Mouse (Mus musculus) thymus, postnatal 0 days (tissue): ENCODE measurements around the gene Slc4a8. TPM values are rescaled to one million over a fixed set of nuclear protein-coding genes. Genes with fewer than 3 reads are reported as not detected.

Experiments used
- polyA plus RNA-seq: library from polyadenylated mRNA; unstranded; fragments of >200 nt; fragmentation: Nextera tagmentation; extraction: Ambion mirVana; gene quantifications from 2 replicates; pipeline ENCODE4 v1.2.1, GENCODE M21; 2015

Slc4a8 gene
- polyA plus RNA-seq, 1 experiment from 2014 or later, result 2.1 TPM

Other genes starting within 250 kb of the Slc4a8 start
- 7.0 and 8.4 TPM in 2 replicates for gene Tfcp2, start 209.7 kb upstream of the Slc4a8 start, polyA plus RNA-seq
- gene Pou6f1, start 161.8 kb upstream of the Slc4a8 start, polyA plus RNA-seq, result 18.7 and 21.6 TPM in 2 replicates
- 266 and 303 TPM in 2 replicates for gene Dazap2, start 146.4 kb upstream of the Slc4a8 start, polyA plus RNA-seq
- 4.8 TPM in 2 replicates for gene Smagp, start 124.8 kb upstream of the Slc4a8 start, polyA plus RNA-seq
- 33.1 and 45.9 TPM in 2 replicates for gene Bin2, start 92.2 kb upstream of the Slc4a8 start, polyA plus RNA-seq
- 6.2 and 13.1 TPM in 2 replicates for gene Cela1, start 73.8 kb upstream of the Slc4a8 start, polyA plus RNA-seq
- gene Galnt6, start 32.4 kb upstream of the Slc4a8 start, polyA plus RNA-seq, result 16.6 and 16.9 TPM in 2 replicates
- gene Scn8a, start 108.1 kb downstream of the Slc4a8 start, polyA plus RNA-seq, result 2.0 and 2.1 TPM in 2 replicates